Mouse (Mus musculus): ENCODE measurements around the gene Slc9a3r2.

- no peak for TF ChIP-seq CTCF (IDR thresholded peaks at IDR 0.05)
- no peak for TF ChIP-seq EP300 (IDR thresholded peaks at IDR 0.05)
Measured at GRCm38 (mm10) chr17:24647493-24647892, 2.6 kb downstream of the Slc9a3r2 start.
